Mouse (Mus musculus): ENCODE data around the gene Atp1a2.

- TF ChIP-seq CTCF (IDR thresholded peaks at IDR 0.05; ENCODE audit: borderline replicate concordance, extremely low read depth, insufficient read depth, insufficient read length) (no peak), POLR2A (IDR thresholded peaks at IDR 0.05; ENCODE audit: borderline replicate concordance, extremely low read depth, insufficient read depth, insufficient read length, poor library complexity, severe bottlenecking) (no peak)
Measured at GRCm38 (mm10) chr1:172344820-172345219, 47.0 kb upstream of the Atp1a2 start.

All from brain, embryonic 14.5 days (tissue).